Mouse (Mus musculus) intestine, embryonic 15.5 days (tissue): ENCODE data around the gene Maml1. TPM values are rescaled to one million over a fixed set of nuclear protein-coding genes. Genes with fewer than 3 reads are reported as not detected.

Experiments used
- ATAC-seq: fragments of 200-750 bp; cut with Nextera tagmentation; 2 replicates; pipeline ENCODE4 v1.8.0; 2017; ENCODE audit warnings: moderate TSS enrichment, moderate library complexity
- H3K27ac ChIP-seq: fragments of 300-500 bp; sonication (generic); 2 replicates; pipeline ENCODE4 v1.5.1; 2015; ENCODE audit warnings: mild to moderate bottlenecking, inconsistent platforms
- H3K27me3 ChIP-seq: fragments of 300-500 bp; sonication (generic); replicated peaks from 2 replicates; pipeline ENCODE4 v1.6.1; 2015; ENCODE audit warnings: inconsistent platforms
- H3K36me3 ChIP-seq: fragments of 300-500 bp; sonication (generic); 2 replicates; pipeline ENCODE4 v1.6.1; 2015; ENCODE audit warnings: inconsistent platforms
- H3K4me1 ChIP-seq: fragments of 300-500 bp; sonication (generic); replicated peaks from 2 replicates; pipeline ENCODE4 v1.6.1; 2015; ENCODE audit warnings: inconsistent platforms
- H3K4me2 ChIP-seq: fragments of 300-500 bp; sonication (generic); replicated peaks from 2 replicates; pipeline ENCODE4 v1.6.1; 2015; ENCODE audit warnings: mild to moderate bottlenecking, inconsistent platforms
- H3K4me3 ChIP-seq: fragments of 300-500 bp; sonication (generic); replicated peaks from 2 replicates; pipeline ENCODE4 v1.5.1; 2015; ENCODE audit warnings: inconsistent platforms
- H3K9ac ChIP-seq: fragments of 300-500 bp; sonication (generic); 2 replicates; pipeline ENCODE4 v1.6.1; 2015; ENCODE audit warnings: inconsistent platforms
- H3K9me3 ChIP-seq: fragments of 300-500 bp; sonication (generic); 2 replicates; pipeline ENCODE4 v1.6.1; 2016; ENCODE audit warnings: inconsistent platforms
- WGBS: fragments of 180-500 bp; shearing (Covaris S2); methylation state at CpG from one replicate; pipeline ENCODE4 v1.1.7; 2015; 5-methylcytosine and 5-hydroxymethylcytosine counted together
- polyA plus RNA-seq: library from polyadenylated mRNA; unstranded; fragments of >200 nt; fragmentation: Nextera tagmentation; extraction: Ambion mirVana; gene quantifications from 2 replicates; pipeline ENCODE4 v1.2.1, GENCODE M21; 2015

Maml1 gene
- polyA plus RNA-seq, 1 experiment from 2014 or later, result 4.3 TPM

GRCm38 (mm10) chr11:50211322-50212059, 80.6 kb downstream of the Maml1 start:
- Histone ChIP-seq H3K27ac (no peak overlapping the region), H3K4me2 (peak overlapping the region; percentile 67), H3K36me3 (peaks cover 12% of the 10 kb centered on the region), H3K9ac (0 out of 2 replicates have a peak overlapping the region, but pooled peaks have one; percentile 97), H3K27me3 (no peaks in the 10 kb centered on the region), H3K9me3 (no peaks in the 10 kb centered on the region), H3K4me1 (peaks cover 24% of the 10 kb centered on the region), H3K4me3 (peak overlapping the region; percentile 96)
- 94% methylated on average over 3 of the region's 3 CpGs for WGBS
- ATAC-seq, result no peak

GRCm38 (mm10) chr11:50210505-50211151, 81.5 kb downstream of the Maml1 start, which contains the start of the genes Sqstm1 and Mgat4b:
Gene Sqstm1, minus strand, starts transcription at chr11:50210827.
Gene Mgat4b, plus strand, starts transcription at chr11:50210890.
- peak; percentile 80 for ATAC-seq
- no peaks in the 10 kb centered on the region for H3K9me3 ChIP-seq
- peaks cover 21% of the 10 kb centered on the region for H3K36me3 ChIP-seq
- H3K27ac ChIP-seq, result peak within 1 kb of the TSS; percentile 99
- WGBS, result under 1% methylated on average over 48 of the region's 48 CpGs
- H3K4me1 ChIP-seq, result peaks cover 20% of the 10 kb centered on the region; the same call in 1 of the 2 replicates
- H3K27me3 ChIP-seq, result no peaks in the 10 kb centered on the region
- peak within 1 kb of the TSS; percentile 67 for H3K4me2 ChIP-seq
- peak within 1 kb of the TSS; percentile 96 for H3K4me3 ChIP-seq
- H3K9ac ChIP-seq, result peak within 1 kb of the TSS; percentile 97

- Histone ChIP-seq H3K4me2 (peak overlapping the region; percentile 67), H3K27ac (peak overlapping the region; percentile 99), H3K27me3 (no peaks in the 10 kb centered on the region), H3K9me3 (no peaks in the 10 kb centered on the region), H3K36me3 (peaks cover 26% of the 10 kb centered on the region), H3K4me3 (peak overlapping the region; percentile 96), H3K4me1 (peaks cover 15% of the 10 kb centered on the region; the same call in 1 of the 2 replicates), H3K9ac (peak overlapping the region; percentile 97)
- 0% methylated on average over 24 of the region's 24 CpGs for WGBS
- ATAC-seq, result peak; percentile 94
These were observed 82.0 kb downstream of the Maml1 start for GRCm38 (mm10) chr11:50210101-50210504.

DNA sequence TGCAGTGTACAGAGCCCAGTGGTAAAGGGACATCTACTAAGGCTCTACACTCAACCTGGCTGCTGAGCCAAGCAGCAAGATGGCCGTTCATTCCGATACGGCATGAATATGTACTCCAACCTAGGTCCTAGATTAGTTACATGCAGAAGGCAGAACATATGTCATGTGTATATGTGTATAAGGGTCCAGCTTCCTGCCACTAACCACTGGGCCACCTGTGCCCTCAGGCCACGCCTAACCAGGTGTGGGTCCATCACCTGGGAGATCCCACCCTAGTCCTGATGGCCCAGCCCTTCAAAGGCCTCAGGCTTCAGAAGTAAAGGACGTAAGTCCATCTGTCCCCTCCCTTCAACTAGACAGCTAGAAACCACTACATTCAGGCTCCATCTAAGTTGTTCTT, 84.1 kb downstream of the Maml1 start:
- H3K9ac ChIP-seq, result no peak overlapping the region

DNA sequence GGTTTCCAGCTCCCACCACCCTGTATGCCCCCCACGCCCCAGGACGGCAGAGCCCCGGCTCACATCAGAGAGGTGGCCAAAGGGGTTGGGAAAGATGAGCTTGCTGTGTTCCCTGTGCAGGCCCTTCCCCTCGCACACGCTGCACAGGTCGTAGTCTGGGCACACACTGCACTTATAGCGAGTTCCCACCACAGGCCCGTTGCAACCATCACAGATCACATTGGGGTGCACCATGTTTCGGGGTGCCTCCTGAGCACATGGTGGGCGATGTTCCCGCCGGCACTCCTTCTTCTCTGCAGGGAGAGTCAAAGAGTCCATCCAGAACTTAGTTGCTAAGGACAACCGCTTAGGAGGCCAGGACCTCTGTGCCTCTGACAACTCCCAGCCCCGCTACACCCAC, 84.8 kb downstream of the Maml1 start:
- 96% methylated on average over 14 of the region's 14 CpGs for WGBS
- Histone ChIP-seq H3K9me3 (no peaks in the 10 kb centered on the region), H3K4me2 (no peak overlapping the region), H3K27me3 (no peaks in the 10 kb centered on the region), H3K27ac (no peak overlapping the region), H3K36me3 (peaks cover 47% of the 10 kb centered on the region), H3K9ac (no peak overlapping the region), H3K4me3 (no peak overlapping the region), H3K4me1 (peaks cover 9% of the 10 kb centered on the region; the same call in 1 of the 2 replicates)
- no peak for ATAC-seq

More for the DNA sequence above, 84.1 kb downstream of the Maml1 start:
- H3K4me1 ChIP-seq, result peaks cover 11% of the 10 kb centered on the region; the same call in 1 of the 2 replicates
- 85% methylated on average over 5 of the region's 5 CpGs for WGBS
- no peak overlapping the region for H3K4me2 ChIP-seq
- H3K4me3 ChIP-seq, result no peak overlapping the region
- peaks cover 42% of the 10 kb centered on the region for H3K36me3 ChIP-seq
- no peak for ATAC-seq
- H3K27ac ChIP-seq, result no peak overlapping the region
- H3K27me3 ChIP-seq, result no peaks in the 10 kb centered on the region
- H3K9me3 ChIP-seq, result no peaks in the 10 kb centered on the region

DNA sequence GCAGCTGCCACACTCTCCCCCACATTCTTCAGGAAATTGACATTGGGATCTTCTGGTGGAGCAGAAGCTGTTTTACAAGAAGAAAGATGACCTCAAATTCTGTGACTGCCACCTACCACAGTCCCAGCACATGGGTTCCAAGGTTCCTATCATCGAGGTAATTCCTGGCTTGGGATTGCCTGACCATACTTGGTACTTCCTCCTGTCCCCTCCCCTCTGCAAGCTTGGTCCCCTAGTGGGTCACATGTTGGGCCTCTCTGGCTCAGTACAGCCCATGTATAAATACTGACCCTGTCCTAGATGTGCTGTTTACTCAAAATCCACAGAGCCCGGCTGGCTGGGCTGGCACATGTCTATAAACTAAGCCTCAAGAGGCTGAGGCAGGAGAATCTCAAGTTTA, 86.1 kb downstream of the Maml1 start:
- Histone ChIP-seq H3K4me2 (no peak overlapping the region), H3K9ac (no peak overlapping the region), H3K27me3 (no peaks in the 10 kb centered on the region), H3K4me1 (peaks cover 6% of the 10 kb centered on the region; the same call in 1 of the 2 replicates), H3K27ac (no peak overlapping the region), H3K4me3 (no peak overlapping the region), H3K36me3 (peaks cover 58% of the 10 kb centered on the region), H3K9me3 (no peaks in the 10 kb centered on the region)
- 79% methylated on average over 2 of the region's 2 CpGs for WGBS
- ATAC-seq, result no peak

Other genes starting within 250 kb of the Maml1 start
- gene Tbc1d9b, start 160.9 kb downstream of the Maml1 start, polyA plus RNA-seq, result 30.4 and 31.5 TPM in 2 replicates
- 9.6 and 12.5 TPM in 2 replicates for gene Mrnip, start 117.9 kb downstream of the Maml1 start, polyA plus RNA-seq
- 189 and 205 TPM in 2 replicates for gene Sqstm1, start 81.5 kb downstream of the Maml1 start, polyA plus RNA-seq
- gene Mgat4b, start 81.4 kb downstream of the Maml1 start, polyA plus RNA-seq, result 29.5 and 31.5 TPM in 2 replicates
- gene Ltc4s, start 53.7 kb downstream of the Maml1 start, polyA plus RNA-seq, result 3.9 and 4.2 TPM in 2 replicates
- gene Canx, start 33.4 kb upstream of the Maml1 start, polyA plus RNA-seq, result 358 and 379 TPM in 2 replicates
- gene Cby3, start 62.2 kb upstream of the Maml1 start, polyA plus RNA-seq, result 0.42 and 0.49 TPM in 2 replicates
- gene Hnrnph1, start 84.7 kb upstream of the Maml1 start, polyA plus RNA-seq, result 302 and 324 TPM in 2 replicates
- 19.9 and 22.0 TPM in 2 replicates for gene Rufy1, start 138.8 kb upstream of the Maml1 start, polyA plus RNA-seq